Mouse (Mus musculus): ENCODE measurements around the gene Tmem51. TPM values are rescaled to one million over a fixed set of nuclear protein-coding genes. Genes with fewer than 3 reads are reported as not detected.

Tmem51 gene
- total and polyA plus RNA-seq, 3 experiments: 1.4 to 8.0 (median 8.0) TPM

GRCm38 (mm10) chr4:142065835-142066234, 18.3 kb downstream of the Tmem51 start:
- DNase-seq (ENCODE audit: extremely low read depth): no peak
- in situ Hi-C loops (cut with MboI; ENCODE audit: low pct_ligation_motif_present, low pct_unique_long_range_greater_than_20kb, low sequenced_read_pairs): no loop called here
- dilution Hi-C loops (cut with MboI; ENCODE audit: extremely low pct_ligation_motif_present, extremely low pct_unique_long_range_greater_than_20kb, low sequenced_read_pairs): no loop called here
- H3K4me3 ChIP-seq (replicated peaks in 1 of 3; ENCODE audit: low read depth in 2 of 3, low read length in 2 of 3, poor library complexity in 1 of 3): no peak overlapping the region
- H3K4me1 ChIP-seq (ENCODE audit: control insufficient read depth in 1 of 2, insufficient read depth in 2 of 2): peaks cover 3 to 33% of the 10 kb centered on the region in 2 experiments; a peak in 3 of 4 replicates
- no peak for TF ChIP-seq KAT2A (IDR thresholded peaks at IDR 0.05; ENCODE audit: insufficient replicate concordance, low read length)
- TF ChIP-seq CHD2 (IDR thresholded peaks at IDR 0.05; ENCODE audit: low read length): no peak
- no peak for TF ChIP-seq TCF12 (IDR thresholded peaks at IDR 0.05; ENCODE audit: low read depth, low read length)
- no peak for TF ChIP-seq MEF2A (IDR thresholded peaks at IDR 0.05; ENCODE audit: borderline replicate concordance, low read depth, low read length)
- TF ChIP-seq POLR2A (IDR thresholded peaks at IDR 0.05; ENCODE audit: low read depth, low read length): no peak
- no peak for TF ChIP-seq CHD1 (IDR thresholded peaks at IDR 0.05; ENCODE audit: low read depth, low read length)
- no peak for TF ChIP-seq RAD21 (IDR thresholded peaks at IDR 0.05; ENCODE audit: low read depth, low read length)
- no peak for TF ChIP-seq SIN3A (IDR thresholded peaks at IDR 0.05; ENCODE audit: low read length)
- no peak for TF ChIP-seq GABPA (IDR thresholded peaks at IDR 0.05; ENCODE audit: insufficient replicate concordance, low read depth, low read length)
- no peak for TF ChIP-seq MAFK (IDR thresholded peaks at IDR 0.05; ENCODE audit: insufficient replicate concordance, low read length)
- TF ChIP-seq ETS1 (conservative IDR thresholded peaks at IDR 0.05; ENCODE audit: low read depth, low read length): no peak
- TF ChIP-seq ZNF384 (IDR thresholded peaks at IDR 0.05; ENCODE audit: low read depth, low read length): no peak
- no peaks in the 10 kb centered on the region for H3K79me2 ChIP-seq (replicated peaks; ENCODE audit: control insufficient read depth, extremely low read depth, insufficient read depth, poor library complexity, severe bottlenecking)
- H3K9me3 ChIP-seq (replicated peaks; ENCODE audit: low read length): no peaks in the 10 kb centered on the region
- no peaks in the 10 kb centered on the region for H3K36me3 ChIP-seq (replicated peaks in 1 of 2; ENCODE audit: control insufficient read depth in 1 of 2, insufficient read depth in 1 of 2, low read length in 1 of 2)
- no peak overlapping the region for H3K4me2 ChIP-seq (ENCODE audit: insufficient read depth, low read depth, poor library complexity, severe bottlenecking)
- no peak overlapping the region for H3K9ac ChIP-seq (ENCODE audit: insufficient read depth, low read depth)
- H3K27me3 ChIP-seq (replicated peaks): no peaks in the 10 kb centered on the region
- no peak overlapping the region for H3K27ac ChIP-seq (ENCODE audit: insufficient read depth, low read depth)

DNA sequence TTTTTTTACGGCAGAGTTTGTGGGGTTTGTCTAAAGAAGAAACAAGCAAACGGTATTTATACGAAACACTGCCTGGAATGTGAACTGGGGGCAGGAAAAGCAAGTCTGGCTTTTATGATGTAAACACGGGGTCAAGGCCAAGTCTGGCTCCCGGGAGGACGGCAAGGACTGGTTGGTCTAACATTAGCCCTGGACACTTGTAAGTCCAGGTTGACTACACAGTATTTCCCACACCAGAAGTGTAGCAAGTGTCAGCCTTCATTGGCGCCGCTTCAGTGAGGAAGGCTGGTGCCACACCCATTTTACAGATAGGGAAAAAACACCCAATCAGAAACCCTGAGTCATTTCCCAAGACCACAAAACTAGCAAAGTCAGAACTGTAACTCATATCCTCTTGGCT, 18.8 kb downstream of the Tmem51 start:
- DNase-seq (ENCODE audit: extremely low read depth): no peak
- Histone ChIP-seq H3K4me2 (ENCODE audit: insufficient read depth, low read depth, poor library complexity, severe bottlenecking) (no peak overlapping the region), H3K79me2 (replicated peaks; ENCODE audit: control insufficient read depth, extremely low read depth, insufficient read depth, poor library complexity, severe bottlenecking) (no peaks in the 10 kb centered on the region), H3K4me3 (replicated peaks in 1 of 3; ENCODE audit: low read depth in 2 of 3, low read length in 2 of 3, poor library complexity in 1 of 3) (no peak overlapping the region), H3K9ac (ENCODE audit: insufficient read depth, low read depth) (no peak overlapping the region), H3K9me3 (replicated peaks; ENCODE audit: low read length) (no peaks in the 10 kb centered on the region), H3K4me1 (ENCODE audit: control insufficient read depth in 1 of 2, insufficient read depth in 2 of 2) (peaks cover 0 to 27% of the 10 kb centered on the region in 2 experiments; a peak in 2 of 4 replicates), H3K36me3 (replicated peaks in 1 of 2; ENCODE audit: control insufficient read depth in 1 of 2, insufficient read depth in 1 of 2, low read length in 1 of 2) (no peaks in the 10 kb centered on the region), H3K27me3 (replicated peaks) (no peaks in the 10 kb centered on the region), H3K27ac (ENCODE audit: insufficient read depth, low read depth) (no peak overlapping the region)
- dilution Hi-C loops (cut with MboI; ENCODE audit: extremely low pct_ligation_motif_present, extremely low pct_unique_long_range_greater_than_20kb, low sequenced_read_pairs): no loop called here
- no peak for TF ChIP-seq TBP (conservative IDR thresholded peaks at IDR 0.05; ENCODE audit: low read depth, low read length)
- in situ Hi-C loops (cut with MboI; ENCODE audit: low pct_ligation_motif_present, low pct_unique_long_range_greater_than_20kb, low sequenced_read_pairs): no loop called here

DNA sequence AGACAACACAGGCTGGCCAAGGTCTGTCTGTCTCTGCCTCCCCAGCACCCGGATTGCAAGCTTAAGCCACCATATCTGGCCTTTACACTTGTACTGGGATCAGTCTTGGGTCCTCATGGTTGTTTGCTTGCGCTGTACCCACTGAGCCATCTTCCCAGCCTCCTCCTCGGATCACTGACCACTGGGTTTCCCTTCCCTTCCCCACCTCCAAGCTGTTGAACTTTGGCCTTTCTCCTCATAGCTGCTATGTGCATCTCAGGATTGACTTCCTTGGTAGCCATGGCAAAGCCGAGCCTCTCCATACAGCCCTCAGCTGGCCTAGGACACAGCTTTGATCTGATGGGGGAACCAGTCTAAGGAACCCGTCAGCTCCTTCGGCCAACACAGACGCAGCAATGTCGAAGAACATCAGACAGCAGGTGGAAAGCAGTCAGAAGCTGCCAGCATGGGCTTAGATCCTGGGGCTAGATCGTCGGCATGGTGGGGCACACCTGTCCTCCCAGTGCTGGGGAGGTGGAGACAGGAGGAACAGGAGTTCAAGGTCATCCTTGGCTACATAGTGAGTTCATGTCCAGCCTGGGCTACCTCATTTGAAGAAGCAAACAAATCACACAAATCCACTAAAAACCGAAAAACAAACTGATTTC, 19.4 kb downstream of the Tmem51 start:
- no peak overlapping the region for H3K4me3 ChIP-seq (replicated peaks in 1 of 3; ENCODE audit: low read depth in 2 of 3, low read length in 2 of 3, poor library complexity in 1 of 3)
- dilution Hi-C loops (cut with MboI; ENCODE audit: extremely low pct_ligation_motif_present, extremely low pct_unique_long_range_greater_than_20kb, low sequenced_read_pairs) (no loop called here), in situ Hi-C loops (cut with MboI; ENCODE audit: low pct_ligation_motif_present, low pct_unique_long_range_greater_than_20kb, low sequenced_read_pairs) (no loop called here)
- DNase-seq (ENCODE audit: extremely low read depth): no peak
- no peak overlapping the region for H3K9ac ChIP-seq (ENCODE audit: insufficient read depth, low read depth)
- H3K27ac ChIP-seq (ENCODE audit: insufficient read depth, low read depth): no peak overlapping the region
- no peaks in the 10 kb centered on the region for H3K36me3 ChIP-seq (replicated peaks in 1 of 2; ENCODE audit: control insufficient read depth in 1 of 2, insufficient read depth in 1 of 2, low read length in 1 of 2)
- H3K27me3 ChIP-seq (replicated peaks): no peaks in the 10 kb centered on the region
- TF ChIP-seq TBP (conservative IDR thresholded peaks at IDR 0.05; ENCODE audit: low read depth, low read length) (no peak), USF2 (conservative IDR thresholded peaks at IDR 0.05; ENCODE audit: low read depth, low read length) (no peak), ZMIZ1 (IDR thresholded peaks at IDR 0.05; ENCODE audit: low read depth, low read length) (no peak), E2F4 (IDR thresholded peaks at IDR 0.05; ENCODE audit: insufficient replicate concordance, low read depth, low read length) (no peak), SMC3 (IDR thresholded peaks at IDR 0.05; ENCODE audit: low read depth, low read length) (no peak)
- peaks cover 0 to 27% of the 10 kb centered on the region in 2 experiments; a peak in 2 of 4 replicates for H3K4me1 ChIP-seq (ENCODE audit: control insufficient read depth in 1 of 2, insufficient read depth in 2 of 2)
- H3K4me2 ChIP-seq (ENCODE audit: insufficient read depth, low read depth, poor library complexity, severe bottlenecking): no peak overlapping the region
- no peaks in the 10 kb centered on the region for H3K9me3 ChIP-seq (replicated peaks; ENCODE audit: low read length)
- no peaks in the 10 kb centered on the region for H3K79me2 ChIP-seq (replicated peaks; ENCODE audit: control insufficient read depth, extremely low read depth, insufficient read depth, poor library complexity, severe bottlenecking)

Data from CH12.LX (cell line).